Mouse (Mus musculus): Measurements from ENCODE around the gene Pfas. TPM values are rescaled to one million over a fixed set of nuclear protein-coding genes. Genes with fewer than 3 reads are reported as not detected.

Gene Pfas
- total and polyA plus RNA-seq, 2 experiments from 2014 or later, result 14.2 to 29.7 TPM

- Histone ChIP-seq H3K9me3 (ENCODE audit: low read length) (no peaks in the 10 kb centered on the region), H3K4me2 (ENCODE audit: low read depth) (no peak overlapping the region), H3K36me3 (ENCODE audit: insufficient read depth) (no peaks in the 10 kb centered on the region), H3K27me3 (ENCODE audit: insufficient read depth, low read length) (no peaks in the 10 kb centered on the region), H3K9ac (no peak overlapping the region), H3K4me1 (ENCODE audit: insufficient read depth) (peaks cover 9% of the 10 kb centered on the region; the same call in 1 of the 2 replicates), H3K27ac (ENCODE audit: low read depth, low read length) (no peak overlapping the region), H3K4me3 (ENCODE audit: low read depth, low read length) (no peak overlapping the region)
- DNase-seq, result no peak
- ATAC-seq, result no peak
- WGBS, result 89% methylated on average over 12 of the region's 12 CpGs
- no peak for TF ChIP-seq CTCF (IDR thresholded peaks at IDR 0.05; ENCODE audit: low read depth)
Observed at GRCm38 (mm10) chr11:69047592-69047991, 39.3 kb upstream of the Pfas start.

- peak overlapping the region; percentile 59 for H3K4me3 ChIP-seq (ENCODE audit: low read depth, low read length)
- H3K9ac ChIP-seq, result peak overlapping the region; percentile 39
- H3K27ac ChIP-seq (ENCODE audit: low read depth, low read length), result no peak overlapping the region
- H3K36me3 ChIP-seq (ENCODE audit: insufficient read depth), result no peaks in the 10 kb centered on the region
- peaks cover 9% of the 10 kb centered on the region; the same call in 1 of the 2 replicates for H3K4me1 ChIP-seq (ENCODE audit: insufficient read depth)
- WGBS, result 11% methylated on average over 9 of the region's 9 CpGs
- H3K9me3 ChIP-seq (ENCODE audit: low read length), result no peaks in the 10 kb centered on the region
- DNase-seq (no peak), ATAC-seq (no peak)
- TF ChIP-seq CTCF (IDR thresholded peaks at IDR 0.05; ENCODE audit: low read depth), result no peak
- H3K4me2 ChIP-seq (ENCODE audit: low read depth), result peak overlapping the region; percentile 100
- no peaks in the 10 kb centered on the region for H3K27me3 ChIP-seq (ENCODE audit: insufficient read depth, low read length)
Observed at GRCm38 (mm10) chr11:69046395-69046774, 38.1 kb upstream of the Pfas start.

GRCm38 (mm10) chr11:69045531-69046394 lies 37.5 kb upstream of the Pfas start, which contains the start of gene Aurkb:
TSS of gene Aurkb (plus strand) at chr11:69045647.
- H3K9me3 ChIP-seq (ENCODE audit: low read length), result no peaks in the 10 kb centered on the region
- no peaks in the 10 kb centered on the region for H3K27me3 ChIP-seq (ENCODE audit: insufficient read depth, low read length)
- 4% methylated on average over 53 of the region's 54 CpGs for WGBS
- H3K4me1 ChIP-seq (ENCODE audit: insufficient read depth), result peaks cover 9% of the 10 kb centered on the region; the same call in 1 of the 2 replicates
- peak within 1 kb of the TSS; percentile 100 for H3K4me2 ChIP-seq (ENCODE audit: low read depth)
- peak; percentile 92 for DNase-seq
- no peak for TF ChIP-seq CTCF (IDR thresholded peaks at IDR 0.05; ENCODE audit: low read depth)
- H3K4me3 ChIP-seq (ENCODE audit: low read depth, low read length), result peak within 1 kb of the TSS; percentile 59
- H3K27ac ChIP-seq (ENCODE audit: low read depth, low read length), result peak within 1 kb of the TSS; percentile 45; the same call in 1 of the 2 replicates
- peak within 1 kb of the TSS; percentile 39 for H3K9ac ChIP-seq
- no peaks in the 10 kb centered on the region for H3K36me3 ChIP-seq (ENCODE audit: insufficient read depth)
- ATAC-seq, result peak; percentile 85

- no peaks in the 10 kb centered on the region for H3K9me3 ChIP-seq (ENCODE audit: low read length)
- peaks cover 14% of the 10 kb centered on the region for H3K36me3 ChIP-seq (ENCODE audit: insufficient read depth)
- H3K27me3 ChIP-seq (ENCODE audit: insufficient read depth, low read length), result no peaks in the 10 kb centered on the region
- DNase-seq (no peak), ATAC-seq (no peak)
- TF ChIP-seq CTCF (IDR thresholded peaks at IDR 0.05; ENCODE audit: low read depth), result no peak
- no peak overlapping the region for H3K4me3 ChIP-seq (ENCODE audit: low read depth, low read length)
- H3K9ac ChIP-seq, result no peak overlapping the region
- 68% methylated on average over 5 of the region's 5 CpGs for WGBS
- peaks cover 19% of the 10 kb centered on the region; the same call in 1 of the 2 replicates for H3K4me1 ChIP-seq (ENCODE audit: insufficient read depth)
- peak overlapping the region; percentile 53; the same call in 1 of the 2 replicates for H3K4me2 ChIP-seq (ENCODE audit: low read depth)
- H3K27ac ChIP-seq (ENCODE audit: low read depth, low read length), result 0 out of 2 replicates have a peak overlapping the region, but pooled peaks have one; percentile 84
Observed at GRCm38 (mm10) chr11:69038173-69038572, 29.9 kb upstream of the Pfas start.

- under 1% methylated on average over 34 of the region's 34 CpGs for WGBS
- DNase-seq, result peak; percentile 96
- H3K4me2 ChIP-seq (ENCODE audit: low read depth), result peak overlapping the region; percentile 53
- H3K4me3 ChIP-seq (ENCODE audit: low read depth, low read length), result peak overlapping the region; percentile 75
- peaks cover 19% of the 10 kb centered on the region for H3K36me3 ChIP-seq (ENCODE audit: insufficient read depth)
- H3K27ac ChIP-seq (ENCODE audit: low read depth, low read length), result peak overlapping the region; percentile 84
- H3K27me3 ChIP-seq (ENCODE audit: insufficient read depth, low read length), result no peaks in the 10 kb centered on the region
- no peak for TF ChIP-seq CTCF (IDR thresholded peaks at IDR 0.05; ENCODE audit: low read depth)
- no peaks in the 10 kb centered on the region for H3K9me3 ChIP-seq (ENCODE audit: low read length)
- peak overlapping the region; percentile 71 for H3K9ac ChIP-seq
- peaks cover 19% of the 10 kb centered on the region; the same call in 1 of the 2 replicates for H3K4me1 ChIP-seq (ENCODE audit: insufficient read depth)
- ATAC-seq, result peak; percentile 21
Observed at GRCm38 (mm10) chr11:69037231-69038061, 29.2 kb upstream of the Pfas start.

- peaks cover 19% of the 10 kb centered on the region; the same call in 1 of the 2 replicates for H3K4me1 ChIP-seq (ENCODE audit: insufficient read depth)
- peak overlapping the region; percentile 53 for H3K4me2 ChIP-seq (ENCODE audit: low read depth)
- no peaks in the 10 kb centered on the region for H3K9me3 ChIP-seq (ENCODE audit: low read length)
- 9% methylated on average over 20 of the region's 20 CpGs for WGBS
- H3K36me3 ChIP-seq (ENCODE audit: insufficient read depth), result peaks cover 25% of the 10 kb centered on the region
- TF ChIP-seq CTCF (IDR thresholded peaks at IDR 0.05; ENCODE audit: low read depth), result no peak
- peak overlapping the region; percentile 75 for H3K4me3 ChIP-seq (ENCODE audit: low read depth, low read length)
- H3K27me3 ChIP-seq (ENCODE audit: insufficient read depth, low read length), result no peaks in the 10 kb centered on the region
- DNase-seq (peak; percentile 92), ATAC-seq (peak; percentile 12; the same call in 1 of the 2 replicates)
- peak overlapping the region; percentile 71 for H3K9ac ChIP-seq
- peak overlapping the region; percentile 84 for H3K27ac ChIP-seq (ENCODE audit: low read depth, low read length)
Observed at GRCm38 (mm10) chr11:69036486-69037230, 28.4 kb upstream of the Pfas start.
